Mouse (Mus musculus): ENCODE measurements around the gene 4933406M09Rik.
A peak's percentile ranks its signal among the peaks of the same experiment; 100 is the strongest.

4933406M09Rik gene

DNA sequence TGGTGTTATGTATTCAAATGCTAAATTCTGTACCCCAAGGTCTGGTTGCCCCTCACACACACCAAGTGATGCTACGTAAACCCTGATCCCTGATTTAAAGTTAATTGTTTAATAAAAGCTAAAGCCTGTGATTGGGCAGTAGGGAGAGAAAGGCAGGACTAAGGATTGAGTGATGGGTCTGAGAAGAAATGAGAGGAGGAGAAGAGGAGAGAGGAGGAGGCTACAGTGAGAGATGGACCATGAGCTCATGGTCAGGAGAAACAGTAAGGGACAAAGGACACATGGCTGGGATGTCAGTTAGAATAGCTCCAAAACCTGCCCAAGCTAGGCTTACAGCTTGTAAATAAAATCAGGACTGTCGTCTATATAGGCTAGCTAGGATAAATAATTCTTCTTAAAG, 4.7 kb upstream of the 4933406M09Rik start:
- no peak for DNase-seq (ENCODE audit: low spot score)

DNA sequence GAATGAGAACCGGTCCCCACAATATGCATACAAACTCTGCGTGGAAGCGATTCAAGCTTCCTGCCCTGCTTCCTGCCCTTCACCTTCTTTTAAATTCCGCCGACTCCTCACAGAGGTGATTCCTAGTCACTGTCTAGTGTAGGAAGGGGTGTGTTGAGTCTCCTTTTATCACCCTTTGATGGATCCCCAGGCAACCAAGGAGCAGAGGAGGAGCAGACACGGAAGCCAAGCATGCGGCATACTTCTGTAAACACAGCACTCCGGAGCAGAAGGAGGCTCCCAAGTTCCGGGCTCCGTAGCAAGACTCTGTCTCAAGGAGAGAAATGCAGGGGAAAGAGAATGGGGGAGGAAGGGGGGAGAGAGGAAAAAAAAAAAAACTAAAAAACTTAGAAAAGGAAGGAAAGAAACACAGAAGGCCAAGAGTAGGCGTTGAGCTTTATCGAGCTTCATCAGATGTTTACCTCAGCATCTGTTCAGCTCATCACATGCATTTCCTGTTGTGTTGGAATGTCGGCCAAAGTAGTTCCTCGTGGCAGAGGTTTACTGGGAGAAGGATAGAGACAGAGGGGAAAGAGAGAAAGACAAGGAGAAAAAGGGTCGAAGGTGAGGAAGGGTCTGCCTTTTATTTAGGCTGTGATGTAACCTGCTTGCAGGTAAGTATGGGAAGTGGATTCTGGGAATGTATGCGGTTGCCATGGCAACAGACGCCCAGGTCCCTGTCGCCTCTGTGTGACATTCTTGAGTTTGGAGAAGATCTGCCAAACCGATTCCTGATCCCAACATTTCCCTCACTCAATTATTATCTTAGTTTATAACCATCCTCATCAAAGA, 3.7 kb upstream of the 4933406M09Rik start:
- DNase-seq (ENCODE audit: low spot score), result no peak

DNA sequence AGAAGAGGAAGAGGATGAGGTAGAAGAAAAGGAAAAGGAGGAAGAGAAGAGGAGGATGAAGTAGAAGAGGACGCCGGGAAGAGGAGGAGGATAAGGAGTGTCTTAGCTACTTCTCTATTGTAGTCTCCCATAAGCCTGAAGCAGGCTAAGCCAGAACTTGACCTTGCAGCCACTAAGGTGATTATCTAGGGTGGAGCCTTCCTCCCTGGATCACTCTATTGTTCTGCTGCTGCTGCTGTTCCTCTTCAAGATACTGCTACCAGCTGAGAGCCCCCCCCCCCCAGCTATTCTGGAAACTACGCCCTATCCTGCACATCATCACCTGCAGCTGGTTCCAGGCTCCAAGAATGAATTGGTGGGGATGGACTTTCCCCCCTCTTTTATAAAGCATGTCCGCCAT, 1.2 kb upstream of the 4933406M09Rik start:
- no peak for DNase-seq (ENCODE audit: low spot score)

DNA sequence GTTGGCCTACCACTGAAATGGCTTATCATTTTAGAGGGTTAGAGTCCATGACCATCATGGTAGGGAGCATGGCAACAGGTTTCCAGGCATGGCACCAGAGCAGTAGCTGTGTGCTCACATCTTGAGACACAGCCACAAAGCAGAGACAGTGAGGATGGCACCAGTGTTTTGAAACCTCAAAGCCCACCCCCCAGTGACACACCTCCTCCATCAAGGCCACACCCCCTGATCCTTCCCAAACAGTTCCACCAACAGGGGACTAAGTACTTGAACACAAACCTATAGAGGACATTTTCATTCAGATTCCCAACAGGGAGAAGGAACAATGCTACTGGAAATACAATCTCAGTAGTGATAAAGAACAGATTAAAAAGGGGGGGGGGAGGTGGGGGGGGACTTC, 564 bp upstream of the 4933406M09Rik start:
- DNase-seq (ENCODE audit: low spot score), result no peak

DNA sequence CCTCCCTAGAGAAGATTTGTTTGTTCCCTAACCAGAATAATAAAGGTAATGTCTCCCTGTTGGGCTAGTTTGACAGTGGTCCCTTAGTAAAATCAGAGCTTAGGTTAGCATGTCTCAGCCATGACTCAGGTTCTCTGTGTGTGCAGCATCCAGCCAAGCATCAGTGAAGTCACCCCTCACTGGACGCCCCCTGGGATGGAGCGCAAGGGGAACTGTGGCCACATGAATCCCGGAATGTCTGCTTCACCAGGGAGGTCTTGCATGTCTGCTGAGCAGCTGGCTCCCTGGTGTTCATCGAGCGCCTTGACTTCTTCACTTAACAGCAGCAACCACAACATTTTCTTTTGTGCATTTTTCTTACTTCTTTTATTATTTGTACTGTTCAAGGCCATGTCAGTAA, 8.1 kb downstream of the 4933406M09Rik start:
- no peak for DNase-seq (ENCODE audit: low spot score)

DNA sequence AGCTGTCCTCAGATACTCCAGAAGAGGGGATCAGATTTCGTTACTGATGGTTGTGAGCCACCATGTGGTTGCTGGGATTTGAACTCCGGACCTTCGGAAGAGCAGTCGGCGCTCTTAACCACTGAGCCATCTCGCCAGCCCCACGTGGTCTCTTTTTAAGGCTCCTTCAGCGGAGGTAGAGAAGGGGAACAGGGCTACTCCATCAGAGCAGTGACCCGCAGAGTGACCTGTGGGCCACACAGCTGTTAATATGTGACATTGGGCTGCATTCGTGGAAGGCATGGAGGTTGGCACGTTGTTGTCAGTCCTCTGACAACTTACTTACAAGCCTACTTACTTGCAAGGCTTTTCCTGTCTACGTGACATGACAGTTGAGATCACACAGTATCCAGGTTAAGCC, 12.5 kb downstream of the 4933406M09Rik start:
- DNase-seq (ENCODE audit: low spot score), result no peak

DNA sequence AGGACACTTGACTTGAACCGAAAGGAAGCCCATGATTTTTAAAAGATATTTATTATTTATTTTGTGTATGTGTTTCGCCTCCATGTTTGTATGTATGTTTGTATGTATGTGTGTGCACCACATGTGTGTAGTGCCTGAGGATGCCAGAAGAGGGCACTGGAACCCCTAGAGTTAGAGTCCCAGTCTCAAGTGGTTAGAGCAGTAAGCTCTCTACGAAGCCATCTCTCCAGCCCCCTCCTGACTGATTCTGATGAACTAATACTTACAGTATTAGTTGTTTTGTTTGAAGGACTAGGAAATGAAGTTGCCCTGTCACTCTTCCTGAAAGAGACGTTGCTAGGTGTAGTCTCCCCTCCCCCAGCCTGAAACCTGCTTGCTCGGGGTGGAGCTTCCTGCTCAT, 14.0 kb downstream of the 4933406M09Rik start:
- no peak for DNase-seq (ENCODE audit: low spot score)

DNA sequence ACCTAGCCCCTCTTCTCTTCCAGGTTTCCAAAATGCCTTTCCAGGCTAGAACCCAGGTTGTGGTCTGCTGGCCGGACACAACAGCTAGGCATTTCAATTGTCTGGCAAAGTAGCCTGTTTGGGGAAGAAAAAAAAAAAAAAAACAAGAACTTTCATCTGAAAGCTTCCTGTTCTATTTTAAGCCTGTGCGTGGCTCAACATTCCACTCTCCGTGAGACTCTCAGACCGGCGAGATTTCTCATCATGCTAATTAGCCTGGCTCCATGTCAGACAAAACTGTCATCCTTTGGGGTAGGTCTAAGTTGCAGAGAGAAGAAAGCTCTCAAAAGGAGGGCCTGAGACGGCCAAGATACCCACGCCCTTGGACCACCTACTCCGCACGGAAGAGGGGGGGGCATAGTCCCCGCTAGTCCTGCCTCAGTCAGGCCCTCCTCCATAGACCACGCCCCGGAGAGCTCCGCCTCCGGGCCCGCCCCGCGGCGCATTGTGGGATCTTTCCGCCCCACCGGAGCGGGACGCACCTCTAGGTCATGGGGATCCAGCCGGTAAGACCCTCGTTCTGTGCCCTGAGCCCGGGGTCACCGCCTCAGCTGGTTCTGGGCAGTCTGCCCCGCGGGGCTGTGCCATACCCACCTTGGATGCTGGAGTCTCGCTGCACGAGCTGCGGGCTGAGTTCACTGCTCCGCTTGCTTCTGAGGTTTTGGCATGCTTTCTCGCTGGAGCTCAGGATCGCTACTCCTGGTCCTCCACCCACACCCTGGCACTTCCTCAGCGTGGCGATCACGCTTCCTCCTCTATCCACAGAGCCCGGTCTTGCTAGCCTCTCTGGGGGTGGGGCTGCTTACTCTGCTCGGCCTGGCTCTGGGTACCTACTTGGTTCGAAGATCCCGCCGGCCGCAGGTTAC, 20.0 kb downstream of the 4933406M09Rik start, which contains the start of gene Cyb5r1:
TSS of gene Cyb5r1 (plus strand) at position 51 of the 905 bp plus-strand sequence.
- DNase-seq (ENCODE audit: low spot score), result peak; percentile 52

DNA sequence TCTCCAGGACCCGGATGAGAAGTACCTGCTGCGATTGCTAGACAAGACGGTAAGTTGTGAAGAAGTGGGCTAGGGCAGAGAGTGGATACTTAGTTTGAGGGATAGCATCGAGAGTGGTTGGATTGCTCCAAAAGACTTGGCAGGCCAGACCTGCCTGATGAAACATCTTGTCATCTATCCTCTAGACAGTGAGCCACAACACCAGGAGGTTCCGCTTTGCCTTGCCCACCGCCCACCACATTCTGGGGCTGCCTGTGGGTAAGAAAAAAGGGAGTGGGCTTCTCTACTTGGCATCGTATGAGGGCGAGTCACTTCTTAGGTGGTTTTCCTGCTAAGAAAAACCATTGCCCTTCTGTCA, 20.7 kb downstream of the 4933406M09Rik start:
- DNase-seq (ENCODE audit: low spot score), result no peak

DNA sequence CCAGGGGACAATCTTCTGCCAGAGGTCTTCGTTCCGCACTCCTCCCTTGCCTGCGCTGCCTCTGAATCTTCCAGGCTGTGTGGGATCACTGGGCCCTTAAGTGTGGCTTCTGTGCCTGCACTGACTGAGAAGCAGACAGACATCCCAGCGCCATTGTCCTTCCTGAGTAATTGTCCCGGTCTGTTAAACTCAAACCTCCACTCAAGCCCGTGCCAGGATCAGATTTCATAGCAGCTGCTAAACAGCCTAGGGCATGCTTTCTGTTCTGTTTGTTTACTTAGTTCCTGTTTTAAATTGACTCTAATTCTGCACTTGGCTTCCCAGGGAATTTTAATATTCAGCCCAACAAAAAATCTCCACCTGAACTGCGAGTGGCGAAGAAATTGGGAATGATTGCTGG, 22.3 kb downstream of the 4933406M09Rik start:
- no peak for DNase-seq (ENCODE audit: low spot score)

DNA sequence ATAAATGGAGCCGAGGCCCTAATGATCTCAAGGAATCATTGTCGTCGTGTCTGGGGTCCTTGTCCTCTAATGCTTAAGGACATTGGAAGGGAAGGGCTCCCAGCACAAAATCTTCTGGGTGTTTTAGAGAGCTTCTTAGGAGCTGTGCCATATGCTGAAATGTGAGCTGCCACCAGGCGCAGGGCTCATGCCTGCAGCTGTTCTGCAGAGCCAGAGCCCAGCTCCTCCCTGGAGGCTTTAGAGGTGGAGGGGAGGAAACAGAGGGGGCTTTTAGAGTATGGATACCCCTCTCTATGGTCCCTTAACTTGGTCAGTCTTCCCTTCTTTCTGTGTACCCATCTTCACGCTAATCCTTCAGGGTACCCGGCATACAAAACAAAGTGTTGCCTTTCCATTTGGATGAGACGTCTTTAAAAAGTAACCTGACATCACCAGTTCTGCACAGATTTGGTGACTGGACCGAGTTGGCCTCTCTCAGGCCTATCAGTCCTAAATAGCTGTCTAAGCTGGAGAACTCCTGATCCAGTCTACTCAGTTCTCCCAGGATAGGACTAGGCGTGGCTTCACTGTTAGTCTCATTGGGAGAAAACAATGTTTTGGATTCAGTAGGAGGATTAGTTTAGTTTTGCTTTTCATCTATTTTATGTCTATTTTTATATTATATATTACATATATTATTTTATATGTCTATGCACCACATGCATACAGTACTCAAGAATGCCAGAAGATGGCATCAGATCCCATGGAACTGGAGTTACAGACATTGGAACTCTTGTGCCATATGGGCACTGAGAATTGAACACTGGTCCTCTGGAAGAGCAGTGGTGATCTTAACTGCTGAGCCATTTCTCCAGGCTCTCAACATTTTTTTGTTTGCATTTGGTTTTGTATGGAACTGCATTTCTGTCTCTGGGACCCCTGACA, 26.2 kb downstream of the 4933406M09Rik start:
- no peak for DNase-seq (ENCODE audit: low spot score)

DNA sequence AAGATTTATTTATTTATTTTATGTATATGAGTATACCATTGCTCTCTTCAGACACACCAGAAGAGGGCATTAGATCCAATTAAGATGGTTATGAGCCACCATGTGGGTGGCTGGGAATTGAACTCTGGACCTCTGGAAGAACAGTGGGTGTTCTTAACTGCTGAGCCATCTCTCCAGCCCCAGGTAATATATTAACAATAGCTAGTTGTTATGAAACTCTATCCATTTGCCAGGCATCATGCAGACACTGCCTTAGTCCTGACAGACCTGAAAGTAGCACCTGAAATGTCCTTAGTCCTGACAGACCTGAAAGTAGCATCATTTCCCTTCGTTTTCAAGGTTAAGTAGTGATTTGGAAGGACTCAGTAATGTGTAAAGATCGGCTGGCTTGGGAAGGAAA, 28.3 kb downstream of the 4933406M09Rik start:
- DNase-seq (ENCODE audit: low spot score), result no peak

DNA sequence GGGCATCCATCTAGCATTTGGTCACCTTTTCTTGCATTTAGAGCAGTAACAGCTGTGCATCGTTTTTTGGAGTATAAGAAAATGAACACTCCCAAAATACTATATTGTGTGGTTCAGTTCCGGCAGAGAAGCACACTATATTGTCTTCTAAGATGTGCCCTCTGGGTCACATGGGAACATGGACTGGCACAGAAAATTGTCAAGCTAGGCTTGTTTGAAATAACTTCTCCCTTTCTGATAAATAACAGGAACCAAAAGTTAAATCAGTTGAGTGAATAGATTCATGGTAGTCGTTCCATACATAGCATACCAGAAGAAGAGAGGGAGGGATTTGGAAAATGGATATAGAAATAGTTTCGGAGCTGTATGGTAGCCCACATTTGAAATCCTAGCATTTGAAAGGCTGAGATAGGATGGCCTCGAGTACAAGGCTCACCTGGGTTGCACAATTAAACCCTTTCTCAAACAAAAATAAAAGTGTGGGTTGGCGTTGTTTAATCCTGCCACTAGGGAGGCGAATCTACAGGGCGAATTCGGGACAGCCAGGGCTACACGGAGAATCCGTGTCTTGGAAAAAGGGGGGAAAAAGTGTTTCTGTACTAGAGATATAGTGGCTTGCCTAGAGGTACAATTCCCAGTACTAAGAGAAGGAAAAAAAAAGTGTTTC, 28.9 kb downstream of the 4933406M09Rik start:
- DNase-seq (ENCODE audit: low spot score), result no peak

DNA sequence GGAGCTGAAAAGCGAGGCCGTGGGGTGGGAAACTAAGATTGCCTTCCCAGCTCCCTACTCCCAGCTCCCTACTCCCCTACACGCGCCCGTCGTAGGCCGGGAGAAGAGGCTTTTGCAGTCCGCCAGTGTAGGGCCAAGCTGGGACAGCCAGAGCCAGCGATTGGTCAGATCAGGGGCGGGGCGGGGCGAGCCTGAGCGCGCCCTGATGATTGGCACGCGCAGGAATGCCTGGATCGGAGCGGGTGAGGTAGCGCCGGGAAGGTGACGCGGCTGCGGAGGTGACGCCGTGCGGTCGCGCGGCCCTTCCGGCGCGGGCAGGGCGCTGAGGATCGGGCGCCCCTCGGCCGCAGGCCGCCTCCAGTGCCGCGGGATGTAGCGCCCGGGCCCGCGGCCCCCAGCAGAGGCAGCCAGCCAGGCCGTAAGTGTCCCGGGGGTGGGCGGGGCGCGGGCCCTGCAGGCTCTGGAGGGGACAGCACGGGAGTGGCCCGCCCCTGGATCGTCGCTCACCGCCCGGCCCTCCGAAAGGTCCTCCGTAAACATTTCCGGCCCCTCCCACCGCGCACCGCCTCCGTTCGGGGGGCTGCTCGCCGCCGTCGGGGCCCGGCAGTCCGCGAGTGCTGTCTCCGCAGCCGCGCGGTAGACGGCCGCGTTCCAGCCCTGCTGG, 29.6 kb downstream of the 4933406M09Rik start, which contains the start of gene Adipor1:
TSS of gene Adipor1 (plus strand) at position 211 of the 664 bp plus-strand sequence.
- peak; percentile 81 for DNase-seq (ENCODE audit: low spot score)

DNA sequence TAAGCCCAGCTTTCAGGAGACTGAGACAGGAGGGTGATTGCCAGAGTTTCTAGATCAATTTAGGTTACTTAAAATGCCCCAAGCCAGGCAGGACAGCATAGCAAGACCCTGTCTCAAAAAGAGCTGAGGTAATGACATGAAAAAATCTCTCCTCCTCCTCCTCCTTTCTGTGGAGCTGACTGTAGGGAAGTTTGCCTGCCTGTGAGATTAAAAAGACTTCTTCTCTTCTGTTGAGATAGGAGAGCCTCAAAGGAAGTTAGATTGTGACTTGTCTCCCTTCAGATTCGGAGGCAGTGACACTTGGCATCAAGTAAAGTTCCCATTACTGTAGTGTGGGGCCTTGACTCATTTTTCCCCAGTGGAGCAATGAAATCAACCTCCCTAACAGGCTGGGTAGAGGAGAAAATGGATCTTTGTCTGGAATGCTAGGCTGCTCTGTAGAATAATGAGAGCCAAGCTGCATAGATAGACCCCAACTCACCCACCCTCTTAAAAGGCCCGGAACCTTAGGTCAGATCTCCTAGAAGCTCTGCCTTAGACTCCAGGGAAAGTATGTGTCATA, 32.8 kb downstream of the 4933406M09Rik start:
- DNase-seq (ENCODE audit: low spot score), result no peak

DNA sequence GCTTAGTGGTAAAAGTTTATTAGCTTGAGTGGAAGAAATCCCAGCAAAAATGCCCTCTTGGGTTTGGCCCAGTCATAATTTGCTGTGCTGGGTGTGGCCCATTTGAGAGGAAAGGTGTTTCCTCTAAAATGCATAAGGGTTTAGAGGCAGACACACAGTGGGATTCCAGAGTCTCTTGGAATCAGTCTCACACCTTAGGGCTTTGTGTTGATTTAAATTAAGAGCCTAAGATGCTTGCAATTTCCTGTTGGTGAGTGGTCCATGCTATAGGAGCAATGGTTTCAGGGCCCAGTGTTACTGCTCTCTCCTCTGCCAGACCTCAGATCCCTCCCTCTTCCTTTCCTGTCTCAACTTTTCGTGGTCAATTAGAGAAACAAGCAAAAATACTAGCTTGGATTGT, 33.4 kb downstream of the 4933406M09Rik start:
- no peak for DNase-seq (ENCODE audit: low spot score)

DNA sequence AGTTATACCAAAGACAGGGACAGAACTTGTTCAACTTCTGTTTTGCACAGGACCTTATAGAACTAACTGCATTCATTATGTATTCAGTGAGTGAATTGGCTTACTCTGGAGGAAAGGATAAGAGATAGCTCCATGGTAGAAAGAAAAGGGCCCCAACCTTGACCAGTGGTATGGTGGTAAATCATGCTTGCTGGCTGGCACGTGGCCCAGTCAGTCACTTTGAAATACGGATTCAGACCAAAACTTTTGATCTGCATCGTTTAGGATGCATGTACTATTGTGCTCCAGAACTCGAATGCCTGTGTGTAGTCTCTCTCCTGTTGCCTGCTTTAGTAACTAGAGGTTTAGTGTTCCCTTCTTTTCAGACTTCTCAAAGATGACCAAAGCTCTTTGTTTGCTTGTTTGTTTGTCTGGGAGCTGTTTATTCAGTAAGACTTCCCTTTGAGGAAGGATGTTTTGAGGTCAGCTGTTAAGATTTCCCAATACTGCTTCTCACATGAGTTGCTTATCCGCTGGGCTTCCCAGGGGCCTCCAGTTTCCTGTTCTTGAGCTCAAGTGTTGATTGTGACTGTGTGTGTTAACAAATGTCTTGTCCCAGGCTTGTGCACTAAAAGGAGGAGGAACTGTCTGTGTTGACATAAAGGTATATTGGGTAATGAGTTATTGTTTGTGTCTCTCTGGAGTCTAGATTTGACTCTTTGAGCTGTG, 34.2 kb downstream of the 4933406M09Rik start:
- DNase-seq (ENCODE audit: low spot score), result no peak

DNA sequence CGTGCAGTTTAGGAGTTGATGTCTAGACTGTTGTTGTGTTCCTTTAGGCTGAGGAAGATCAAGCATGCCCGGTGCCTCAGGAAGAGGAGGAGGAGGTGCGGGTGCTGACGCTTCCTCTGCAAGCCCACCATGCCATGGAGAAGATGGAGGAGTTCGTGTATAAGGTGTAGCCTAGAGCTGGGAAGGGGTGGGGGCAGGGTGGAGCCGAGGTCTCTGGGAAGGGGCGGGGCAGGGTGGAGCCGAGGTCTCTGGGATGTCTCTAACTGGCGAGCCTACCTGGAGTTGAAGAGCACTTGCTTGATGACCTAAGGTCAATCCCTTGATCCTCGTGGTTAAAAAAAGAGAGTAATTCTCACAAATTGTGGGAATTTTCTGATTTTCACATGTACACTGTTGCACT, 38.2 kb downstream of the 4933406M09Rik start:
- DNase-seq (ENCODE audit: low spot score), result no peak

DNA sequence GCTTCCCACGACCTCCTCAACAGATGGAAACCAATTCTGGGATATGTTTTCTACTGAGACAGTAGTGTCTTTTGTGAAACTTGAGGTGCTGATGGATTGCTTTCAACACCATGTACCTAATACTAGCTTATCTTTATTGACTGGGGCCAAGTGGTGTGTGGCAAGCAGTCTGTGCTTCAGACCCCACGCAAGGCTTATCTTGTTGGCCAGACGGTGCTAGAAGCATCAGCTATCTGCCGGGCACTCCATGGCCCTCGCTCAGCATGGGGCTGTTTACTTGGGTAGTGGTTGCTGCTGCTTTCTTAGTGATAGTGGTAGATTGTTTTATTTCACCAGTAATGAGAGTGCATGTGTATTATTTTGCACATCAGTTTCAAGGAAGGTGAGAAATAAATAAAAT, 40.5 kb downstream of the 4933406M09Rik start:
- DNase-seq (ENCODE audit: low spot score), result no peak

DNA sequence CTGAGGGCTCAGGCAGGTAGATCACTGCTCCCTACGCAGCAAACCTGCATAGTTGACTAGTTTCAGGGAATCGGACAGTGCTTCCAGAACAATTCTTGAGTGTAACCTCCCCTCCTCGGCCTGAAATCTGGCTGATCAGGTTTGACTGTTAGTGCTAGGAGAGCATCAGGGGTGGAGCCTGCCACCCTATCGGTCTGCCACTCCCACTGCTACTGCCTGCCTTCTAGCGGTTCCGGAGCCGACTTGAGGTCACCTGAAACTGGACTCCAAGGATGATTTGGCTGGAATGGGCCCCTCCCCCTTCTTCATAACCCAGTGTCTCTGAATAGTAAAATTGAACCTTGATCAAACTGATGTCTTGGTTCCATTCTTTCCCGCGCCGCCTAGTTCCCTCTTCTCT, 47.3 kb downstream of the 4933406M09Rik start:
- DNase-seq (ENCODE audit: low spot score), result no peak
